Mouse (Mus musculus) kidney, embryonic 16.5 days (tissue): ENCODE data around the gene Abtb2. TPM values are rescaled to one million over a fixed set of nuclear protein-coding genes. Genes with fewer than 3 reads are reported as not detected.

ENCODE experiments used
- ATAC-seq: fragments of 200-750 bp; cut with Nextera tagmentation; 2 replicates; pipeline ENCODE4 v1.8.0; 2017; ENCODE audit warnings: moderate TSS enrichment; ENCODE audit not compliant: low FRiP score, low TSS enrichment
- H3K27ac ChIP-seq: fragments of 300-500 bp; sonication (generic); 2 replicates; pipeline ENCODE4 v1.5.1; 2014; ENCODE audit warnings: low read length
- H3K27me3 ChIP-seq: fragments of 300-500 bp; sonication (generic); 2 replicates; pipeline ENCODE4 v1.6.1; 2014; ENCODE audit warnings: low read length, control low read depth, mixed read lengths; ENCODE audit not compliant: insufficient read depth
- H3K36me3 ChIP-seq: fragments of 300-500 bp; sonication (generic); 2 replicates; pipeline ENCODE4 v1.6.1; 2014; ENCODE audit warnings: low read length, control low read depth, mixed read lengths; ENCODE audit not compliant: insufficient read depth
- H3K4me1 ChIP-seq: fragments of 300-500 bp; sonication (generic); 2 replicates; pipeline ENCODE4 v1.6.1; 2014; ENCODE audit warnings: low read length, control low read depth, mixed read lengths; ENCODE audit not compliant: insufficient read depth
- H3K4me2 ChIP-seq: fragments of 300-500 bp; sonication (generic); replicated peaks from 2 replicates; pipeline ENCODE4 v1.6.1; 2014; ENCODE audit warnings: low read depth, low read length
- H3K4me3 ChIP-seq: fragments of 300-500 bp; sonication (generic); 2 replicates; pipeline ENCODE4 v1.5.1; 2014; ENCODE audit warnings: mild to moderate bottlenecking, low read length
- H3K9ac ChIP-seq: fragments of 300-500 bp; sonication (generic); replicated peaks from 2 replicates; pipeline ENCODE4 v1.6.1; 2014; ENCODE audit warnings: low read length
- H3K9me3 ChIP-seq: fragments of 300-500 bp; sonication (generic); 2 replicates; pipeline ENCODE4 v1.6.1; 2016; ENCODE audit warnings: low read length, control low read depth
- WGBS: fragments of 180-500 bp; shearing (Covaris S2); extraction: QIAGEN DNeasy Blood & Tissue Kit; methylation state at CpG from one replicate; pipeline ENCODE4 v1.1.7; 2014; 5-methylcytosine and 5-hydroxymethylcytosine counted together
- polyA plus RNA-seq: library from polyadenylated mRNA; unstranded; fragments of >200 nt; fragmentation: Nextera tagmentation; extraction: Ambion mirVana; gene quantifications from 2 replicates; pipeline ENCODE4 v1.2.1, GENCODE M21; 2015

The Abtb2 gene
- polyA plus RNA-seq, 1 experiment from 2014 or later: 9.3 TPM

DNA sequence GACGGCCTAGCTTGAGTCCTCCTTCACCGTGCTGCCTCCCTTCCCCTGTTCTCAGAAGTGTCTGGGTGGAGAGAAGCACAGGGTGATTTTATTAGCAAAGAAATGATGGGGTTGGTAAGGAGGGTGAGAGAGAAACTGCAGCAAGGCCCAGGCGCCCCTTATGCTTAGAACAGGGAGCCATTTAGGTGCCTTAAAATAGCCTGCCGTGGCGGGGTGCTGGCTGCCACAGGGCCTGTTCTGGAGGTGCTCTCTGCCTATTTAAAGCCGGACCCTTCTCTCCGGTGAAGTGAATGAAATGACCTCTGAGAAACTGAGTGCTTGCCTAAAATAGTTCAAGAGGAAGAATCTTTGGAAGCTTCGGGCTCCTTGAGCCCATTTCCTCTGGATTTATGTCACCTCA is 14.6 kb downstream of the Abtb2 start:
- WGBS: 41% methylated on average over 8 of the region's 8 CpGs
- H3K9ac ChIP-seq: no peak overlapping the region

GRCm38 (mm10) chr2:103581369-103581897 is 15.3 kb downstream of the Abtb2 start:
- Histone ChIP-seq H3K9me3 (no peaks in the 10 kb centered on the region), H3K36me3 (no peaks in the 10 kb centered on the region), H3K4me3 (no peak overlapping the region), H3K9ac (no peak overlapping the region), H3K4me2 (no peak overlapping the region), H3K4me1 (peaks cover 37% of the 10 kb centered on the region), H3K27ac (no peak overlapping the region), H3K27me3 (no peaks in the 10 kb centered on the region)
- WGBS: 31% methylated on average over 7 of the region's 7 CpGs
- ATAC-seq: no peak; the same call in 1 of the 2 replicates

More for the DNA sequence above, 14.6 kb downstream of the Abtb2 start:
- Histone ChIP-seq H3K4me1 (peaks cover 37% of the 10 kb centered on the region), H3K27ac (no peak overlapping the region), H3K9me3 (no peaks in the 10 kb centered on the region), H3K4me3 (no peak overlapping the region), H3K36me3 (no peaks in the 10 kb centered on the region), H3K27me3 (no peaks in the 10 kb centered on the region), H3K4me2 (no peak overlapping the region)
- ATAC-seq: no peak

DNA sequence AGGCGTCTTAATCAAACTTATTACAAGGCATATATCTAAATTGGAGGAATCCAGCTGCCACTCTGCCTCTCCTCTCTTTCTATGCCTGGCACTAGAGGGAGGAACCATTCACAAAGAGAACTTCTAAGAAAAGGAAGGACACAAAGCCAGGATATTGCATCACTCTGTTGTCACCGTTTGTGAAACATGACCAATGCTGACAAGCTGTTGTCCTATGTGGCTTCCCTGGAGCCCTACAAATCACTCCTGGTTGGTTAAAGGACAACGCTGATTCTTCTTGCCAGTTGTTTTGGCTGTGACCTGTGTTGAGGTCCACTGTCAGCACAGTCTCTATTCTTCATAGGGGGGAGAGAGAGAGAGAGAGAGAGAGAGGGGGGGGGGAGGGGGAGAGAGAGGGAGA is 17.2 kb downstream of the Abtb2 start:
- Histone ChIP-seq H3K27ac (no peak overlapping the region), H3K4me1 (peaks cover 33% of the 10 kb centered on the region), H3K4me2 (no peak overlapping the region), H3K9ac (no peak overlapping the region), H3K4me3 (no peak overlapping the region), H3K36me3 (no peaks in the 10 kb centered on the region), H3K9me3 (no peaks in the 10 kb centered on the region), H3K27me3 (no peaks in the 10 kb centered on the region)
- 27% methylated on average over 3 of the region's 3 CpGs for whole genome bisulfite sequencing
- no peak for ATAC-seq

- Histone ChIP-seq H3K27me3 (no peaks in the 10 kb centered on the region), H3K27ac (no peak overlapping the region), H3K9ac (no peak overlapping the region), H3K4me3 (no peak overlapping the region), H3K4me1 (peaks cover 33% of the 10 kb centered on the region), H3K4me2 (no peak overlapping the region), H3K36me3 (no peaks in the 10 kb centered on the region), H3K9me3 (no peaks in the 10 kb centered on the region)
- ATAC-seq: no peak
Measured at GRCm38 (mm10) chr2:103584093-103584492, 18.0 kb downstream of the Abtb2 start.

DNA sequence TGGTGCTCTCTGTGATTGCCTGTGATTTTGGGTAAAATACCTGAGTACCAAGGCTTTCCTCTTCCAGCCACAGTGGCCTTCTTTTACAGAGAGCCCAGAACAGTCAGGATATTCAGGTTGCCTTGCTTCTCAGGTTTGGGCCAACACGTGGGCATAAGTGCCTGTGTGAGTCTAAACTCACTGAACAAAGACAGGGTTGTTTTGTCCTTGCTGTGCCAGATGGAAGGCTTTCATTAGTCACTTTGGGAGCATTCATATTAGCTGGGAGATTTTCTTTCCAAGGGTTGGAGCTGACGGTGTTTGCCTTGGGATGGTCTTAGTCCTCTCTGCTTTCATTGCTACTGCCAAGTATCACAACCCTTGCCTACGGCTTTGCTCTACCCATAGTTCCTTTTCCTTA is 20.3 kb downstream of the Abtb2 start:
- Histone ChIP-seq H3K4me2 (no peak overlapping the region), H3K36me3 (no peaks in the 10 kb centered on the region), H3K27me3 (no peaks in the 10 kb centered on the region), H3K4me3 (no peak overlapping the region), H3K27ac (no peak overlapping the region), H3K9me3 (no peaks in the 10 kb centered on the region), H3K4me1 (peaks cover 22% of the 10 kb centered on the region), H3K9ac (no peak overlapping the region)
- 78% methylated on average over 3 of the region's 3 CpGs for WGBS
- ATAC-seq: no peak

- Histone ChIP-seq H3K36me3 (no peaks in the 10 kb centered on the region), H3K27ac (no peak overlapping the region), H3K9ac (no peak overlapping the region), H3K27me3 (no peaks in the 10 kb centered on the region), H3K4me1 (peaks cover 13% of the 10 kb centered on the region), H3K9me3 (no peaks in the 10 kb centered on the region), H3K4me3 (no peak overlapping the region), H3K4me2 (no peak overlapping the region)
- 73% methylated on average over 5 of the region's 5 CpGs for WGBS
- no peak for ATAC-seq
Measured at GRCm38 (mm10) chr2:103588776-103589175, 22.7 kb downstream of the Abtb2 start.

- H3K4me3 ChIP-seq: no peak overlapping the region
- H3K9me3 ChIP-seq: no peaks in the 10 kb centered on the region
- no peaks in the 10 kb centered on the region for H3K27me3 ChIP-seq
- no peak overlapping the region for H3K27ac ChIP-seq
- ATAC-seq: no peak
- WGBS: 83% methylated on average over 4 of the region's 4 CpGs
- H3K4me1 ChIP-seq: peaks cover 13% of the 10 kb centered on the region
- H3K9ac ChIP-seq: no peak overlapping the region
- no peaks in the 10 kb centered on the region for H3K36me3 ChIP-seq
- H3K4me2 ChIP-seq: no peak overlapping the region
Measured at GRCm38 (mm10) chr2:103589400-103589799, 23.3 kb downstream of the Abtb2 start.

DNA sequence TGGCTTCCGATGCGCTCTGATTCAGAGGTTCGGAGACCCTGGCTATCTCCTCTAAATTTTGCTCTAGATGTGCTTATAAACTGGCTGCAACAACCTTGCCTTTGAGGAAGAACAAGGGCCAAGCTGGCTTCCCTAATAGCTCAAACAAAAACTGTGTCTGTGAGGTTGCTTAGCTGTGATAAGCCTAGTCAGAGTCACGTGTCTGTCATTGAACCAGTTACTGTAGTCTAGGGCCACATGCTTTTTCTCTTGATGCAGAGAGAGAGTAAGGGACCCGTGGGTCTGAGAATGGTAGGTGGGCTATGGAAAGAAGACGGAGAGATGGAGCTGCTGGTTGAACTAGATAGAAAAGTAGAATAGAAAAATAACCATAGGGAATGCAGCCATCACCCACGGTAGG is 24.5 kb downstream of the Abtb2 start:
- Histone ChIP-seq H3K27ac (no peak overlapping the region), H3K4me2 (no peak overlapping the region), H3K36me3 (no peaks in the 10 kb centered on the region), H3K9ac (no peak overlapping the region), H3K4me3 (no peak overlapping the region), H3K4me1 (peaks cover 14% of the 10 kb centered on the region), H3K9me3 (no peaks in the 10 kb centered on the region), H3K27me3 (no peaks in the 10 kb centered on the region)
- no peak for ATAC-seq
- WGBS: 92% methylated on average over 7 of the region's 7 CpGs

DNA sequence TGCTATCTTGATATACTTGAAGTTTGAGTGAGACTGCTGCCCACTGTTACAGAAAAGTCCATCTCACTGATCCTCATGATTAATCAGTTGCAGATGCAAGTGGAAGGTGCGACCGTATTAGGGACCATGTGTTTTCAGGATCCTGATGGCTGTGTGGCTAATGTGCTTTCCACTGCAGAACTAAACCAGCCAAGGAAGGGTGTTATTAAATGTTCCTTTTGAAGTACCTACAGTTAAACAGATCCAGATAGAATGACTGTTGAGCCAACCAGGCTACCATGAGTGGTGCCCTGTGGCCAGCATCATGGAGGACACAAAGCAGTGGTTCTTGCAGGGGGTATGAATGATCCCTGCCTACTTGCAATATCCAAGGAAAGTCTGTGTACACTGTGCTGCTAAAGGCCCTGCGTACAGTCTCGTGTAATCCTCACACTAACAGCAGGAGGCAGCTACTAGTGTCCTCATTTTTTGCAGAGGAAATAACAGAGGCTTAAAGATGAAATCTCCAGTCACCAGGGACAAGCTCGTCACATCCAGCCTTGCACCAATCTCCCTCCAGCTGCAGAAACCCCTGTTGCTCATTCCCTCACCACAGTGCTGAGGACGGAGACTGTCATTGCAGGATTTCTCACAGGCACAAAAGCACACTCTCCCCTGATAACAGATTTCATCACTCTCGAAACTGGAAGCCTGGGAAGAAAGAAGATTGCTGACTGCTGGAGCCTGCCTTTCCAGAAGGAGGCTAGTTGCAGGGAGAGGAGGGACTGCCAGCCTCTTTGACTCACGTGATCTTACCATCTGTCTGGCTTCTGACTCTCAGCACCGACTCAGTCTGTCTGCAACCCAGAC is 25.9 kb downstream of the Abtb2 start:
- Histone ChIP-seq H3K27ac (no peak overlapping the region), H3K4me2 (no peak overlapping the region), H3K27me3 (no peaks in the 10 kb centered on the region), H3K4me1 (peaks cover 15% of the 10 kb centered on the region), H3K4me3 (no peak overlapping the region), H3K9me3 (no peaks in the 10 kb centered on the region), H3K9ac (no peak overlapping the region), H3K36me3 (no peaks in the 10 kb centered on the region)
- no peak for ATAC-seq
- WGBS: 62% methylated on average over 9 of the region's 9 CpGs

DNA sequence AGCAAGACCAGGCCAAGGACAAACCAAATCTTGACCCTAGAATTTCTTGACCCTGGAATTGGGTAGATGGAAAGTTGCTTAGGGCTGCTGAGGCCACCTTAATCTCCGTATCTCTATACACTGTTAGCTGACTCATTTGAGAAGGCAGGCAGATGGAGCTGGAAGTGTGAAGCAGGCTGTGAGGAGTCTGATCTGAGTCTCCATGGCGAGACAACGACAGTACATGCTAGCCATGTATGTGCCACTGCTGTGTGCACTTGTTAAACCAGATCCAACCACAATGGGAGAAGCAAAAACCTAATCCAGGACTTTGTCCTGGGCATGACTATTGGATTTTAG is 26.4 kb downstream of the Abtb2 start:
- no peak for ATAC-seq
- Histone ChIP-seq H3K27me3 (no peaks in the 10 kb centered on the region), H3K9me3 (no peaks in the 10 kb centered on the region), H3K4me3 (no peak overlapping the region), H3K4me1 (peaks cover 15% of the 10 kb centered on the region), H3K27ac (no peak overlapping the region), H3K36me3 (no peaks in the 10 kb centered on the region), H3K4me2 (no peak overlapping the region), H3K9ac (no peak overlapping the region)
- WGBS: 83% methylated on average over 3 of the region's 3 CpGs
